Mouse (Mus musculus) left cerebral cortex, adult 9 months (tissue): ENCODE measurements around the gene Olfr771.
"Not testable (repeated sequence)": the region's sequence is repeated elsewhere in the genome, so short reads cannot be mapped to it uniquely, and the experiment has no call there.

Source experiments
- DNase-seq, 2 experiments: peaks; one replicate each; pipeline ENCODE4 v3.0.0; 2022; ENCODE audit warnings: low spot score in 2 of 2

Gene Olfr771

GRCm38 (mm10) chr10:129164651-129165050, at the start of gene Olfr771:
TSS of gene Olfr771 (minus strand) at chr10:129164751.
- DNase-seq = no peak

GRCm38 (mm10) chr10:129187319-129187718, 22.8 kb upstream of the Olfr771 start, which contains the start of gene Olfr773:
TSS of gene Olfr773 (minus strand) at chr10:129187419.
- DNase-seq = not testable (repeated sequence)

- DNase-seq = not testable (repeated sequence)
These were observed 13.3 kb upstream of the Olfr771 start, which contains the start of gene Olfr772 for GRCm38 (mm10) chr10:129177821-129178220. TSS of gene Olfr772 (minus strand) at chr10:129177921.

GRCm38 (mm10) chr10:129138898-129139297, 25.7 kb downstream of the Olfr771 start, which contains the start of gene Olfr770:
TSS of gene Olfr770 (minus strand) at chr10:129138998.
- DNase-seq = no peak

- no peak for DNase-seq
These were observed 46.8 kb downstream of the Olfr771 start, which contains the start of gene Olfr769 for GRCm38 (mm10) chr10:129117761-129118160. TSS of gene Olfr769 (minus strand) at chr10:129117861.

- no peak for DNase-seq
These were observed 49.4 kb downstream of the Olfr771 start for GRCm38 (mm10) chr10:129115146-129115545.
